Mouse (Mus musculus): Measurements from ENCODE around the gene Kif1b. TPM values are rescaled to one million over a fixed set of nuclear protein-coding genes. Genes with fewer than 3 reads are reported as not detected.

Gene Kif1b
- total and polyA plus RNA-seq, 3 experiments = 8.8 to 20.2 (median 16.3) TPM

GRCm38 (mm10) chr4:149154859-149155258 is 152.6 kb downstream of the Kif1b start:
- no peak for DNase-seq (ENCODE audit: low read depth, low spot score)

GRCm38 (mm10) chr4:149150721-149151120 is 156.8 kb downstream of the Kif1b start:
- no peaks in the 10 kb centered on the region for H3K79me2 ChIP-seq (ENCODE audit: control insufficient read depth, insufficient read depth, low read length, poor library complexity)
- no peaks in the 10 kb centered on the region; a peak in 1 of 4 replicates for H3K4me1 ChIP-seq (ENCODE audit: control insufficient read depth in 1 of 2, insufficient read depth in 2 of 2, low read length in 2 of 2)
- DNase-seq (ENCODE audit: low read depth, low spot score) = no peak
- no peak overlapping the region for H3K4me3 ChIP-seq (ENCODE audit: control insufficient read depth in 1 of 2, insufficient read depth in 1 of 2, low read depth in 2 of 2, low read length in 2 of 2)
- H3K9ac ChIP-seq (ENCODE audit: control insufficient read depth, low read depth, low read length, poor library complexity, severe bottlenecking) = no peak overlapping the region
- H3K27ac ChIP-seq (ENCODE audit: control insufficient read depth, low read depth, low read length) = no peak overlapping the region
- H3K36me3 ChIP-seq (ENCODE audit: control insufficient read depth in 1 of 2, insufficient read depth in 2 of 2, low read length in 2 of 2) = peaks cover 0 to 6% of the 10 kb centered on the region in 2 experiments; a peak in 3 of 4 replicates
- TF ChIP-seq CHD2 (IDR thresholded peaks at IDR 0.05; ENCODE audit: low read length) = no peak
- TF ChIP-seq CTCF (IDR thresholded peaks at IDR 0.05 in 2 of 3, conservative IDR thresholded peaks at IDR 0.05 in 1 of 3; ENCODE audit: control insufficient read depth in 1 of 3, insufficient read depth in 1 of 3, low read depth in 2 of 3, low read length in 3 of 3, poor library complexity in 1 of 3, severe bottlenecking in 1 of 3) = no peak
- no peak for TF ChIP-seq TAL1 (IDR thresholded peaks at IDR 0.05; ENCODE audit: low read length)
- no peak for TF ChIP-seq POLR2AphosphoS5 (IDR thresholded peaks at IDR 0.05; ENCODE audit: borderline replicate concordance, low read depth, low read length)
- no peak for TF ChIP-seq ZMIZ1 (IDR thresholded peaks at IDR 0.05; ENCODE audit: low read depth, low read length)
- TF ChIP-seq GABPA (IDR thresholded peaks at IDR 0.05; ENCODE audit: low read depth, low read length) = no peak
- TF ChIP-seq ZC3H11A (IDR thresholded peaks at IDR 0.05; ENCODE audit: low read depth, low read length) = no peak
- no peaks in the 10 kb centered on the region for H3K27me3 ChIP-seq (ENCODE audit: control insufficient read depth in 1 of 2, insufficient read depth in 2 of 2, low read length in 2 of 2)
- no peaks in the 10 kb centered on the region for H3K9me3 ChIP-seq (replicated peaks; ENCODE audit: insufficient read depth, low read length)

More at GRCm38 (mm10) chr4:149154859-149155258, 152.6 kb downstream of the Kif1b start:
- H3K27ac ChIP-seq (ENCODE audit: control insufficient read depth, low read depth, low read length) = no peak overlapping the region
- H3K9me3 ChIP-seq (replicated peaks; ENCODE audit: insufficient read depth, low read length) = no peaks in the 10 kb centered on the region
- peak in 2 of 3 experiments; percentile 10 to 22; a peak in 3 of 6 replicates for TF ChIP-seq CTCF (IDR thresholded peaks at IDR 0.05 in 2 of 3, conservative IDR thresholded peaks at IDR 0.05 in 1 of 3; ENCODE audit: control insufficient read depth in 1 of 3, insufficient read depth in 1 of 3, low read depth in 2 of 3, low read length in 3 of 3, poor library complexity in 1 of 3, severe bottlenecking in 1 of 3)
- TF ChIP-seq ELF1 (IDR thresholded peaks at IDR 0.05; ENCODE audit: low read depth, low read length) = no peak
- H3K79me2 ChIP-seq (ENCODE audit: control insufficient read depth, insufficient read depth, low read length, poor library complexity) = no peaks in the 10 kb centered on the region
- H3K27me3 ChIP-seq (ENCODE audit: control insufficient read depth in 1 of 2, insufficient read depth in 2 of 2, low read length in 2 of 2) = no peaks in the 10 kb centered on the region
- H3K36me3 ChIP-seq (ENCODE audit: control insufficient read depth in 1 of 2, insufficient read depth in 2 of 2, low read length in 2 of 2) = peaks cover 14 to 17% of the 10 kb centered on the region in 2 experiments
- H3K9ac ChIP-seq (ENCODE audit: control insufficient read depth, low read depth, low read length, poor library complexity, severe bottlenecking) = no peak overlapping the region
- H3K4me3 ChIP-seq (ENCODE audit: control insufficient read depth in 1 of 2, insufficient read depth in 1 of 2, low read depth in 2 of 2, low read length in 2 of 2) = no peak overlapping the region
- H3K4me1 ChIP-seq (ENCODE audit: control insufficient read depth in 1 of 2, insufficient read depth in 2 of 2, low read length in 2 of 2) = peaks cover 11 to 15% of the 10 kb centered on the region in 2 experiments

GRCm38 (mm10) chr4:149150256-149150655 is 157.2 kb downstream of the Kif1b start:
- TF ChIP-seq BHLHE40 (IDR thresholded peaks at IDR 0.05; ENCODE audit: borderline replicate concordance, low read depth, low read length) (no peak), MAX (IDR thresholded peaks at IDR 0.05; ENCODE audit: low read length) (no peak), KAT2A (conservative IDR thresholded peaks at IDR 0.05; ENCODE audit: low read depth, low read length) (no peak), TAL1 (IDR thresholded peaks at IDR 0.05; ENCODE audit: low read length) (no peak), MEF2A (IDR thresholded peaks at IDR 0.05; ENCODE audit: extremely low read depth, insufficient replicate concordance, low read depth, low read length, poor library complexity, severe bottlenecking) (no peak)

More at GRCm38 (mm10) chr4:149150256-149150655, 157.2 kb downstream of the Kif1b start:
- Histone ChIP-seq H3K36me3 (ENCODE audit: control insufficient read depth in 1 of 2, insufficient read depth in 2 of 2, low read length in 2 of 2) (peaks cover 0 to 6% of the 10 kb centered on the region in 2 experiments; a peak in 3 of 4 replicates), H3K9me3 (replicated peaks; ENCODE audit: insufficient read depth, low read length) (no peaks in the 10 kb centered on the region), H3K4me1 (ENCODE audit: control insufficient read depth in 1 of 2, insufficient read depth in 2 of 2, low read length in 2 of 2) (no peaks in the 10 kb centered on the region; a peak in 1 of 4 replicates), H3K79me2 (ENCODE audit: control insufficient read depth, insufficient read depth, low read length, poor library complexity) (no peaks in the 10 kb centered on the region), H3K4me3 (ENCODE audit: control insufficient read depth in 1 of 2, insufficient read depth in 1 of 2, low read depth in 2 of 2, low read length in 2 of 2) (no peak overlapping the region), H3K9ac (ENCODE audit: control insufficient read depth, low read depth, low read length, poor library complexity, severe bottlenecking) (no peak overlapping the region), H3K27ac (ENCODE audit: control insufficient read depth, low read depth, low read length) (no peak overlapping the region), H3K27me3 (ENCODE audit: control insufficient read depth in 1 of 2, insufficient read depth in 2 of 2, low read length in 2 of 2) (no peaks in the 10 kb centered on the region)
- DNase-seq (ENCODE audit: low read depth, low spot score) = no peak
